Mouse (Mus musculus) bone marrow, adult 2 months (tissue): ENCODE measurements around the gene Tgfbi. TPM values are rescaled to one million over a fixed set of nuclear protein-coding genes. Genes with fewer than 3 reads are reported as not detected.

ENCODE experiments used
- H3K27ac ChIP-seq: fragments of 200-500 bp; 2 replicates; pipeline ENCODE4 v1.5.1; 2012; ENCODE audit warnings: low read depth, mild to moderate bottlenecking, control low read depth, inconsistent platforms, low read length; ENCODE audit not compliant: control insufficient read depth, poor library complexity, insufficient read depth
- H3K4me1 ChIP-seq: fragments of 200-500 bp; 2 replicates; pipeline ENCODE4 v1.6.1; 2011; ENCODE audit warnings: low read length; ENCODE audit not compliant: control insufficient read depth, insufficient read depth
- H3K4me3 ChIP-seq: fragments of 200-500 bp; replicated peaks from 2 replicates; pipeline ENCODE3; 2011; ENCODE audit warnings: mild to moderate bottlenecking, low read depth, low read length, control low read depth; ENCODE audit not compliant: control insufficient read depth
- CTCF ChIP-seq: fragments of 200-500 bp; IDR thresholded peaks from 2 replicates; pipeline ENCODE4 v1.5.1; 2011; ENCODE audit warnings: low read length, control low read depth; ENCODE audit not compliant: control insufficient read depth, insufficient read depth
- POLR2A ChIP-seq: fragments of 200-500 bp; IDR thresholded peaks from 2 replicates; pipeline ENCODE4 v1.6.1; 2011; ENCODE audit warnings: low read depth, mild to moderate bottlenecking, control low read depth, low read length, borderline replicate concordance; ENCODE audit not compliant: control insufficient read depth
- WGBS: fragments of 180-500 bp; shearing (Covaris S2); methylation state at CpG from one replicate; pipeline ENCODE4 v1.1.7; 2018; 5-methylcytosine and 5-hydroxymethylcytosine counted together
- polyA plus RNA-seq: library from polyadenylated mRNA; stranded (reverse); fragments of >200 nt; gene quantifications from 2 replicates; pipeline ENCODE4 v1.2.4, GENCODE M21; 2011; ENCODE audit warnings: low replicate concordance; ENCODE audit not compliant: missing spikeins, insufficient read depth, insufficient read length

Gene Tgfbi
- polyA plus RNA-seq, 1 experiment, result 49.4 TPM

DNA sequence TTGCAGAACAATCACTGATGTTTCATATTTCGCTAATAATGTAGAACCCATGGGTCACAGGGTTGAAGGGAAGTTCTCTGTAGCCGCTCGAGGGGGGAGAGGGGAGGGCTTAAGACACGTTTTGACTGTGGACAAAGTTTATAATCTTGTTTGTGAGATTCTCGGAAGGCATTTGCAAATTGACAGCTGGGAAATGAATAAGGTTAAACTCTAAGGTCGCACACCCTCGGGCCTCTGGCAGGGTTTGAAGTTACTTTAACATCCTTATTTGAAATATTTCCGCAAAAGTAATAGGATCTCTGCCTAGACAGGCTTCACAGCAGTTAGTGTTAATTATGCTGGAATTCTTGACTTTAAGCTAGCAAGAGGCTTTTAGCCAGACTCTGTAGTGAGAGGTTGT is 43.1 kb downstream of the Tgfbi start:
- TF ChIP-seq POLR2A, result no peak
- Histone ChIP-seq H3K4me1 (no peaks in the 10 kb centered on the region), H3K4me3 (no peak overlapping the region), H3K27ac (no peak overlapping the region)
- 72% methylated on average over 8 of the region's 8 CpGs for WGBS

DNA sequence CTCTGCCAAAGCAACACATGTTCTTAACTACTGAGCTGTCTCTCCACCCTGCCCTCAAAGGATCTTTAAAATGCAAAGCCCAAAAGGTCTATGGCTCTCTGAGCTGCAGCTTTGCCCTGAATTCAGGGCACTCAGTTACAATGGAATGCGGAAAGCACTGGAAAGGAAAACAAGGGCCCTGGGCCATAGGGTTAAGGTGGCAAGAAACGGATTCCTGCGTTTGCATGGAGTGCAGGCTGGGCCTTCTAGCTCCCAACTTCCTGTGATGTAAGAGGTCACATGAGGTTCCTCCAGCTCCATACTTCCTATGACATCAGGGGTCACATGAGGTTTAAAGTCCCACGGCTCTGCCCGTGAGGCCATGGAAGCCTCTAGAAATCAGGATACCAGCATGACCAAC is 44.9 kb downstream of the Tgfbi start:
- no peak overlapping the region for H3K4me3 ChIP-seq
- no peaks in the 10 kb centered on the region for H3K4me1 ChIP-seq
- TF ChIP-seq CTCF (no peak), POLR2A (no peak)
- H3K27ac ChIP-seq, result no peak overlapping the region
- WGBS, result 65% methylated on average over 5 of the region's 5 CpGs

DNA sequence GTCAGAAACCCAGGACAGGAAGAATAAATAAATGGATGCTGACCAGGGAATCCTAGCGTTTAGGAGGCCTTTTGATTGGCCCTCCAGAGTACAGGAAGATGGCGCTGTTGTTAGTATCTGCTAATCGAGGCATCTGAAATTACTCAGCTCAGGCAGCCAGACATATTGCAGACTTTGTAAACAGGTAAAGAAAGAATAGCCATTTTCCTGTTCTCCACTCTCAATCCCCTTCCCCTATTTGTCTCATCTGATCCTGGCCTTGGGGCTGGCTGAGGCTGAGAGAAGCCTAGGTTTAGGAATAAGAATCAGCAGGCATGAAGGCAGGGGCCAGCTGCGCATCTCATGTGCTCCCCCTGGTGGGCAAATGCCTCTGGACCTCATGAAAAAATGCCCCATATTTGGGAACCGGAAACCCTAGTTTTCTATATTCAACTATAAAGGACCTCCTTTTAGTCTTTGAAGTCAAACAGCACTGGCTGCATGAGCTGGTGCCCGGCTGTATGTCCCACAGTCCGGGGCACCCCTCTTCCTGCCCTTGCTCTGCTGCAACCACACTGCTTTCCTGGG is 48.7 kb downstream of the Tgfbi start:
- no peak for TF ChIP-seq POLR2A
- peak; percentile 77 for TF ChIP-seq CTCF
- Histone ChIP-seq H3K4me3 (no peak overlapping the region), H3K4me1 (no peaks in the 10 kb centered on the region), H3K27ac (no peak overlapping the region)
- 20% methylated on average over 7 of the region's 7 CpGs for WGBS

DNA sequence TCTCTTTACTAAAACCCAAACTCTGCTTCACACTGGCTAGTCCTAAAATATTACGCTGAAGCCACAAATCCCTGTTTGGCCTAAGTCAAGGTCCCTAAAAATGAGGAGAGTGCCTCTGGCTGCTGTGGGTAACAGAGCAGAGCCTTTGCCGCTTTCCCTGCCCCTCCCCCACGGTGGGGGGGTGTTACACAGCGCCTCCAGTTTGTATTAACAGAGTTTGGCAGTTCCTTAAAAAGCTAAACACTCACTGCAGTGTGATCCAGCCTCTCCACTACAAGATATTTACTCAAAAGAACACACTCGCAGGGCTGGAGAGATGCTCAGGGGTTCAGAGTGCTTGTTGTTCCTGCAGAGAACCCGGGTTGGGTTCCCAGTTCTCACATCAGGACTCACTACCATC is 49.6 kb downstream of the Tgfbi start:
- H3K4me1 ChIP-seq, result no peaks in the 10 kb centered on the region
- WGBS, result 66% methylated on average over 6 of the region's 6 CpGs
- no peak overlapping the region for H3K4me3 ChIP-seq
- no peak for TF ChIP-seq POLR2A
- no peak for TF ChIP-seq CTCF
- H3K27ac ChIP-seq, result no peak overlapping the region

DNA sequence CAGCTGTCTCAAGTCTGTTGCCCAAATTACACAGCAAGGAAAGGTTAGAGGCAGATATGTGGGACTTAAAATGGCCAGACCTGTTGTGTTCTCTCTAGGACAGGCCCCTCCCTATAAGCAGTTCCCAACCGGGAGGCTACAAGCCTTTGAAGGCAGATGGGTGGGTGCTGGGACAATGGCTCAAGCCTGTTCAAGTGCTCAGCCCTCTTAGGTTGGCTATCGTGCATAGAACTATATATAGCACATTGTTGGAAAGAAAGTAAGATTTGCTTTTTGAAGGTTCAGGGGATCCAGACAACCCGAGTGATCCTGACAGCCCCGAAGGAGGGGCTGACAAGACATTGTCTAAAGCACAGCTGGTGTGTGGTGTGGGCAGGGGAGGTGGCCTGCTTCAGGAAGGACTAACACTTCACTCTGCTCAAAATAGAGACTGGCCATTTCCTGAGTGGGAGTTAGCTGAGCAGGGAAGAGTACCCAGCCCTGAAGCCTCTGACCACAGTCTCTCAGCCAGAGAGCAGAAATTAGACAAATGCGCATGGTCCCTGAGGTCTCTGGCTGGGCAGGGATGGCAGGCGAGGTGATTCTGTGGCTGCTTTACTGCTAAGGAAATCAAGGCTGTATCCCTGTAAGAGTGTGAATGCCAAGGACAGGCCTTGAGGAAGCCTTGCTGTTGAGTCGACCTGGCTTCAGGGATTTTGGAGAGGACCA is 52.7 kb downstream of the Tgfbi start:
- Histone ChIP-seq H3K4me3 (no peak overlapping the region), H3K4me1 (no peaks in the 10 kb centered on the region), H3K27ac (no peak overlapping the region)
- no peak for TF ChIP-seq POLR2A
- TF ChIP-seq CTCF, result no peak
- WGBS, result 35% methylated on average over 7 of the region's 7 CpGs

DNA sequence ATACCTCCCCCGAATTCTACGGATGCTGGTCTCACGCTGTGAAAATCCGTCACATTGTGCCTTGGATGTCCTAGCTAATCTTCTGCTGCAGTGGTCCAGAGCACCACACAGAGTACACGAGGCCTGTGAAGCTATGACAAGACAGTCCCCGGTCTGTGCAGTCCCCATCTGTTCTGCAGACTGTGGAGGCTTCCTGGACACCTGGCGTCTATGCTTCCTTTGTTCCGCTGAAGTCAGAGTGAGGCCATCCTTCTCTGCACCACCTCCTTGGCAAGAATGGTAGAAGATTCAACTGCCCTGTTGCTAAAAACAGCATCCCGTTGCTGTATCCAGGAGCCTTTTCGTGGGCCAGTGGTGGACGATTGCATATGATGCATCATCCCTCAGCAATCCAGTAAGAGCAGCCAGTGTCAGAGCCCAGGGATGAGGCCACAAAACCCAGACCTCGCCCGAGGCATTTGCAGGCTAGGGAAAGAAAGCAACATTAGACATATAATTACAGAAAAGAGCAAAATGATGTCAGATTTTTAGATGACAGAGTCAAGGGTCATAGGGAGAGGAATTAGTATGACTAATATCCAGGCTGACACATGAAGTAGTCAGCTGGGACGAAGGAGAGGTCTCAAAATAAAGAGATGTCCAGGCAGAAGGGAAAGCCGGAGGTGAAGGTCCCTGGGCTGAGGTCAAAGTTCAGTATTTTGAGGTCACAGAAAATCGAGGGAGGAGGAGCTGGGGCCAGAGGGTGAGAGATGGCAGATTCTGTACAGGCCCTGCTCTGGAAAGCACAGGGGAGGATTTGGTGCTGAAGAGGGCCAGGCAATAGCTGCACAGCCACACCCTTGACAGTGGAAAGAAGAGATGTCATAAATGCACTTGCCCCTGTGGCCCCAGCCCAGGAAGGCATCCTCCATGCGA is 55.2 kb downstream of the Tgfbi start:
- H3K4me3 ChIP-seq, result no peak overlapping the region
- no peaks in the 10 kb centered on the region for H3K4me1 ChIP-seq
- 70% methylated on average over 17 of the region's 17 CpGs for WGBS
- TF ChIP-seq POLR2A (no peak), CTCF (no peak)
- H3K27ac ChIP-seq, result no peak overlapping the region

DNA sequence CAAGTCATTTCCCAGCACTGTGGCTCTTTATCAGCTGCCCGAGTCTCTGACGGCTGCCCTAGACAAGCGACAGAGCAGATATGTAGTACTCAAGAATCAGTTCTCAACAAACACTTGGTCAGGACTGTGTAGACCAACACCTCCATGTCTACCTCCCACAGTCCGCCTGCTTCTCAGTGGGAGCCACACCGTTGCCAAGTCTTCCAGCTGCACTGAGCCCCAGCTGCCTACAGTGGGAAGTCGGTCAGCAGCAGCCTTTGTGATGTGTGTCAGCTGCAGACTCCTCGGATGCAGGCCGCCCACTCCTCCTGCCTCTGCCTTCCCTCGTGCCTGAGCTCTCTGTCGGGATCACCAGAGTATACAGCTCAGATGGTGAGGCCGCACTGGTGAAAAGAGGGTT is 61.9 kb downstream of the Tgfbi start:
- 80% methylated on average over 11 of the region's 11 CpGs for WGBS
- no peak for TF ChIP-seq CTCF
- TF ChIP-seq POLR2A, result no peak
- Histone ChIP-seq H3K4me1 (no peaks in the 10 kb centered on the region), H3K4me3 (no peak overlapping the region), H3K27ac (no peak overlapping the region)

DNA sequence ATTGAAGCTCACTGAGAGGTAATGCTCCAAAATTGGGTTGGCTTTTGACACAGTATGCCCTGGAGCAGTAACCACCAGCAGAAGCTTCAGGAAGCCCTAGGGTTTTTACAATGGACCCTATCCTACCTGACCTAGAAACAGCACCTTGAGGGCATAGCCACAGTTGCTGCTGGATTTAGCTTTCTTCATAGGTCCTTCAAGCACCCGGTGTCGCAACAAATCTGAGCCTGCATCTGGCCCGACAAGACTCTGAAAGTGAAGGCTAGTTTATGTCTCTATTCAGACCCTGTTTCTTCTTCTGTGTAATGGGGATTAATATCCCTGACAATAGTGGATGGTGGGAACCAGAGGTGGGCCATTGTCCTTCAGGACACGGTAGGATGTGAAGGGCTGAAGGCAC is 68.4 kb downstream of the Tgfbi start:
- H3K27ac ChIP-seq, result no peak overlapping the region
- no peak for TF ChIP-seq POLR2A
- no peak for TF ChIP-seq CTCF
- WGBS, result 63% methylated on average over 4 of the region's 4 CpGs
- H3K4me3 ChIP-seq, result no peak overlapping the region
- no peaks in the 10 kb centered on the region for H3K4me1 ChIP-seq
